Mouse (Mus musculus) heart, adult 2 months (tissue): ENCODE data around the gene Zbtb22.

ENCODE experiments used
- CTCF ChIP-seq: fragments of 200-600 bp; IDR thresholded peaks from 2 replicates; pipeline ENCODE4 v1.8.1; 2022; ENCODE audit warnings: antibody characterized with exemption, mild to moderate bottlenecking, moderate library complexity
- EP300 ChIP-seq: fragments of 200-500 bp; IDR thresholded peaks from 2 replicates; pipeline ENCODE4 v1.6.1; 2011; ENCODE audit warnings: low read depth, low read length, control low read depth; ENCODE audit not compliant: insufficient read depth
- POLR2A ChIP-seq: fragments of 200-500 bp; IDR thresholded peaks from 2 replicates; pipeline ENCODE4 v1.6.1; 2011; ENCODE audit warnings: mild to moderate bottlenecking, low read depth, low read length, control low read depth; ENCODE audit not compliant: insufficient read depth

DNA sequence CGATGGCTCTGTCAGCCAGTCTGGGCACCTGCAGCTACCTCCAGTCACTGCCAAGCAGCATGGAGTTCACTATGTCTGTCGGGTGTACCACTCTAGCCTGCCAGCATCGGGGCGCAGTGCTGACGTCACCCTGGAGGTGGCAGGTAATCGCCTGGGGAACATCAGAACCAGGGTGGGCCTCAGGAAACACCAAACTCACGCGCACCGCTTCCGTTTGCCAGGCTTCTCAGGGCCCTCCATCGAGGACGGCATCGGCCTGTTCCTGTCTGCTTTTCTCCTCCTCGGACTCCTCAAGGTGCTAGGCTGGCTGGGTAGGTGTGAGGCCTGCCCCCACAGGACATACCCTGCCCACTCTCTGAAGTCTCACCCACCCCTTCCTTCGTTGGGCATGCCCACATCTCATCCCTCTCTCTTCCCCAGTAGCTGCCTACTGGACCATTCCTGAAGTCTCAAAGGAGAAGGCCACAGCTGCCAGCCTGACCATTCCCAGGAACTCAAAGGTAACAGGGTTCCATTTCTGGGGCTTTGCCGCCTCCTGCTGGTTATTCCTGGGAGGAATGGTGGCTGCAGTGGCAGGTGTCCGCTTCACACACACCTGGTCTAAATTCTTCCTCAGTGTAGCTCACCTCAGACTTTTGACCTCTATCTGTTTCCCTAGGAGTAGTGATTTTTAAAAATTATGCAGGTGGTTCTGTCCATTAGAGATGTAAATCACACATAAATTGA, 10.7 kb downstream of the Zbtb22 start:
- TF ChIP-seq CTCF (peak; percentile 50), POLR2A (no peak), EP300 (no peak)
